Mouse (Mus musculus) E14TG2a.4 (cell line): Measurements from ENCODE around the gene Mkln1.

Experiments
- CTCF ChIP-seq: conservative IDR thresholded peaks from 2 replicates; pipeline ENCODE4 v1.5.1; 2014; ENCODE audit warnings: low read length
- NANOG ChIP-seq: IDR thresholded peaks from 2 replicates; pipeline ENCODE4 v1.6.1; 2014; ENCODE audit warnings: borderline replicate concordance, low read length, mixed read lengths
- POU5F1 ChIP-seq: IDR thresholded peaks from 2 replicates; pipeline ENCODE4 v1.6.1; 2014; ENCODE audit warnings: low read length, borderline replicate concordance

DNA sequence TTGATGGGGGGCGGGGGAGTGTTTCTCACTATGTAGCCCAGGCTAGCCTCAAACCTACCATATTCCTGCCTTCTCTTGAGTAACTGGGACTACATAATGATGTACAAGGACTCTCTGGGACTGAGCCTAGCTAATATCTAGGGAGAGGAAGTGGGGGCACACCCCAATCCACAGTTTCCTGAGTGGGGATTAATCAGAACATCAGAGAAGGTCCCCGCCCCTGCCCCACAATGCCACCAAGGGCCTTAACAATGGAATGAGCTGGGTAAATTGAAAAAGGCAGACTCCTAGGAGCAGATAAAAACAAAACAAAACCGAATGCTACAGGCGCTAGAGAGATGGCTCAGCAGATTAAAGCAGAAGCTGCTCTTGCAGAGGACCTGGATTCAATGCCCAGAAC is 138.7 kb downstream of the Mkln1 start:
- TF ChIP-seq CTCF (no peak), NANOG (no peak), POU5F1 (no peak)
